Mouse (Mus musculus) embryo, embryonic 11 days (tissue): ENCODE data around the gene Rnf121.
"Not testable (repeated sequence)": the region's sequence is repeated elsewhere in the genome, so short reads cannot be mapped to it uniquely, and the experiment has no call there.

Source experiments
- DNase-seq: peaks from one replicate; pipeline ENCODE4 v3.0.0-alpha.2; 2015

Gene Rnf121

DNA sequence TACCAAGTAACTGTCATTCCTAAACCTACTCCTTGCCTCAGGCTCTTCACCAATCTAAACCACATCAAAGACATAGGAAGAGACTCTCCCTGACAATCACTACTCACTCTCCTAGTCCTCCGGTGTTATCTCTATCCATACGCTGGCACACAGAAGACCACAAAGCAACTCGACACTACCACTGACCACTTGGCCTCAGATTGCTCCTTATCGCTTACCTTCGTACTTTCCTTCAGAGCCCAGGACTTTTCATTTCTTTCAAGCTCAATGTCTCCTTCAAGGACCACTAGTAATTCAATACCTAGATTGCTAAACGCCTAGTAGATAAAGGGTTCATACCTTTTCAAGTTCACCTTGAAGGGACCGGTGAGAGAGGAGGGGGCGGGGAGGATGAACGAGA, 1.4 kb downstream of the Rnf121 start:
- no peak for DNase-seq

DNA sequence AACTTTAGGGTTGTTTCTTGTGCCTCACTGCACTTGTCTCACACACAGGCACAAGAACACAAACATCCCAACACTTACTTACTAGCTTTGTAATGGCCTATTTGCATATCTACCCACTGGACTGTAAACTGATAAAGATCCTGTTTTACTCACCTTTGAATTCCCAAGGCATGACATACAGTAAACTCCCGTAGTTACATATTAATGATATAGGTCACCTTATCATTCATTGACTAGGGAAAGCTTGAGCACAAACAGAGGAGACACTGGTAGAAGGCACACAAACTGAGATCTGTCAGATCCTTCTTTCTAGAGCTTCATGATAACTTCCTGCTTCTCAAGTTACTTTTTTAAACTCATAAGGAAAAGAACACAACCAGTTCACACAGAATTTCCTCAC, 3.1 kb downstream of the Rnf121 start:
- DNase-seq: no peak

DNA sequence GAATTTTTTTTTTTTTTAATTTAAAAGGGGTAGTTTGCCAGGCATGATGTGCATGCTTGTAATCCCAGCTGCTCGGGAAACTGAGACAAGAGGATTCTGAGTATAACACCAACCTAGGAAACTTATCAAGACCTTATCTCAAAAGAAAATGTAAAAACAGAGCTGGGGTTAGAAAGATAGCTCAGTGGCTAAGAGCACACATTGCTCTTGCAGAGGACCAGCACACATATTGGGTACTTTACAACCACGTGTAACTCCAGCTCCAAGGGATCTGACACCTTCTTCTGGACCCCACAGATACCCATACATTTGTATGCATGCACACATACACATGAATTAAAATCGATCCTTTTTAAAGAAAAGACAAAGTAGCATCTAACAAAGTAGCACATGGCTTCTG, 3.9 kb downstream of the Rnf121 start:
- DNase-seq: no peak

DNA sequence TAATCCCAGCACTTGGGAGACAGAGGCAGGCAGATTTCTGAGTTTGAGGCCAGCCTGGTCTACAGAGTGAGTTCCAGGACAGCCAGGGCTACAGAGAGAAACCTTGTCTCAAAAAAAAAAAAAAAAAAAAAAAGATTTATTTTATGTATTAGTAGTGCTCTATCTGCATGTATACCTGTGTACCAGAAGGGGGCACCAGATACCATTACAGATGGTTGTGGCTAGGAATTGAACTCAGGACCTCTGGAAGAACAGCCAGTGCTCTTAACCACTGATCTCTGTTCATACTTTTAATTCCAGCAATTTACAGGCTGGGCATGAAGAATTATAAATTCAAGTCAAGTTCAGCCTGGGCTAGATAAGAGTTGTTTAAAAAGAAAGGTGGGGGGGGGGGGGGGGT, 16.7 kb downstream of the Rnf121 start:
- not testable (repeated sequence) for DNase-seq

DNA sequence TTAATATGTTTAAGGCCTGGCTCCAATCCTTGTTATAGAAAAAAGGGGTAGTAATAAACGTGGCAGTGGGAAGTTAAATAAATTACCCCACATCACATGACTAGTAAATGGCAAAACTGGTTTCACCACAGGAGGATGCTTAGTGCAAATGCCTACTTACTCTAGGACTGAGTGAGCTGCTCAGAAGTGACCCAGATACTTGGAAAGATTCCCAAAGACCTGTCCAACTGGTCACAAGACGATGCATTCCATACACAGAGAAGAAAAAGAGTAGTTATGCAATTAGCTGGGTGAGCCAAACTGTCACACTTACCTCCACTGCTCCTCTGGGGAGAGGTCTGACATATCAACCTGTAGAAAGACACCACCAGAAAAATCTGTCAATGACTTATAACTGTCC, 23.0 kb downstream of the Rnf121 start:
- DNase-seq: no peak

DNA sequence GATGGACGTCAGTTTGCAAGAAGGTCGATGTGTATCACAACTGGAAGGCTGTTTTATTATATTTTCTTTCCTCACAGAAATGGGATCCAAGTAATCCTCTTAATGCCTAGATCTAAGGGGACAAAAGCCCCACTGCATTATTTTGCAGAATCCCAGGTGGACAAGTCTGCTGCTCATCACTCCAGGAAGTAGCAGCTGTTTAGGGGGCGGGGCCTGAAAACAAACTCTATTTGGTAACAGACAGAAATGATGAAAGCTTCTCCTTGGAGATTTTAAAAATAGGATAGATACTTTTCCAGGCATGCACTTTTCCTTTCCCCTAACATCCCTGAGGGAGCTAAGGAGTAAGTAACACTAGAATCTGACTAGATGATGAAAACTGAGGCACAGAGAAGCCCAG, 28.0 kb downstream of the Rnf121 start:
- no peak for DNase-seq

DNA sequence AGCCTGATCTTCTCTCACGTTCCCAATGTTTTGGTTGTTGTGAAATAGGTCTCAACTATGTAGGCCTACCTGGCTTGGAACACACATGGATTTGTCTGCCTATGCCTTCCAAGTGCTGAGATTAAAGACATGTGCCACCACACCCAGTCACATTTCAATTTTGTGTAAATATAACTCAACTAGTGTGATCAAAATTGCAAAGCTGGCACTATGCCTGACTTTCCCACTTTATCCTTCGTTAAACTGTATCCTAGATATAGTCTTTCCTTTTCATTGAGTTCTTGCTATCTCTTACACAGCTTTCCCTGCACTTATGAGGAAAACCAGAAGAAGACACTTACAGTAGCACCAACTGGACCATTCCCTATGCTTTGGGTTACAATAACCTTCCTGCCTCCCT, 29.7 kb downstream of the Rnf121 start:
- no peak for DNase-seq

DNA sequence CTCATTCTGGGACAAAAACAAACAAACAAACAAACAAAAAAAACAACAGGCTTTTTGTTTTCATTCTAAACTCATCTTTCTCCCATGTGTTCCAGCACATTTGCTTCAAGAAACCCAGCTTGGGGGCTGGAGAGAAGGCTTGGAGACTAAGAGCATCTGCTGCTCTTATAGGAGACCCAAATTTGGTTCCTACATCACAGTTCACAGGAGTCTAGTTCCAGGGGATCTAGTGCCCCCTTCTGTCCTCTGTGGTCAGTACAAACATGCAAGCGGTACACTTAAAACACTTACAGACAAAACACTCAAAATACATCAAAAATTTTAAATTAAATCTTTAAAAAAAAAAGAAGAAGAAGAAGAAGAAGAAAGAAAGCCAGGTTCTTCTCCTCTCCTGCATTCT, 30.4 kb downstream of the Rnf121 start:
- no peak for DNase-seq

DNA sequence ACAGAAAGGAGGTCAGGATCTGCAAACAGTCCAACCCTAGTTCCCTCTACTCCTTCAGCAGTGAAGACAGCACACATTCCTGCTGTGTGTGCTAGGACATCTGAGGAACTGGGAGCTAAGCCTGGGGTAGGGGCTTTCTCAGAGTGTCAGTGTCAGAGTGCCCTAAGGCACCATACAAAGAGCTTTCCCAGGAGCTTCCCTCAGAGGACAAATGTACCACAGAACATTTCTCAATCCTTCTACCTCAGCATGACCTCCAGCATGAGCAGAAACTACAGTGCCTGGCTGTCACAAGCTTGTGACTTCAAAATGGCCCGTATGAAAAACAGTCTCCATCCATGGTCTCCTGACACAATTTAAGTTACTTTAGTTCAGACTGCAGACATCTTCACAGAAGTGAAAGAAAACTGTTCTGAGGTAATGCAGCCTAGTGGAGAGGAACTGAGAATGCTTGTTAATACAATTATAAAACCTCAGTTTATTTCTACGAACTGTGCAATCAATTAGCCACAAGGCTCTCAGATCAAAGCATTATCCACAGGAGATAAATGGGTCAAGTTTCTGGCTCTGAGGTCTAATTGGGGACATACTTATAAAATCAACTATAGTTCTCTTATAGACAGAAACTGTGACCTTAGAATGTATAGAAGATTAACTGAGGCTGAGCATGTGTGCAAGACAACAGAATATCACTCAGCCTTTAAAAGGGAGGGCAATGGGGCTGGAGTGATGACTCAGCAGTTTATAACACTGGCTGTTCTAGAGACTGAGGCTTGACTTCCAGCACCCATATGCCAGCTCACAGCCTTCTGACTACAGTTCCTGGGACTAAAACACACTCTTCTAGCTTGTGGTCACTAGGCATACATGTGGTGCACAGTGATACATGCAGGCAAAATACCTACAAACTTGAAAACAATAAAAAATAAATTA, 39.8 kb downstream of the Rnf121 start:
- DNase-seq: no peak

DNA sequence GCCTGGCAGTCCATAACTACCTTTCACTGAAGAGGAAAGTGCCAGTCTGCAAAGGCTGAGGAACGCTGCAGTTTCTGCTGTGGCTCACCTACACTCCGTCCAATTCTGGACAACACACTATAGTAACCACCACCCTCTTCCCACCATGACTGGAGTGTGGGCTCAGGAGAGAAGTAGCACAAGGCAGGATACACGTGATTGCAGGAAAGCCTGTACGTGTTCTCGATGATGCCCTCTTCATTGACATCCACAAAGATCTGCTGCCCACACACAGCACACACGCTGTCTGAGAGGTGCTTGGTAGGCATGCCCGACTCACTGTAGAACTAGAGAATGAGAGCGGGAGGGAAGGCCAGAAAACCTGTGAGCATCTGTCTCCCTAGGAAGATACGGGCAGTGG, 41.4 kb downstream of the Rnf121 start:
- DNase-seq: no peak

DNA sequence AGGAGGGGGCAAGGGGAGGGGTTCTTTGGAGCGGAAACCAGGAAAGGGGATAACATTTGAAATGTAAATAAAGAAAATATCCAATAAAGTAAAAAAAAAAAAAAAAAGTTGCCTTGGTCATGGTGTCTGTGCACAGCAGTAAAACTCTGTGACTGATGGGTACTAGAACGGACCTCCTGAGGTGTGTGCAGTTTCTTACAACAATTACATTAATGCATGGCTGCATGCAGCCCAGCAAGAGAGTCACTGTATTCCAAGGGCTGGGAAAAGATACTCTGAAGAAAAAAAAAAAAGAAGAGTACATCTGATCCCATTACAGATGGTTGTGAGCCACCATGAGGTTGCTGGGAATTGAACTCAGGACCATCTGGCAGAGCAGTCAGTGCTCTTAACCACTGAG, 44.3 kb downstream of the Rnf121 start:
- not testable (repeated sequence) for DNase-seq

DNA sequence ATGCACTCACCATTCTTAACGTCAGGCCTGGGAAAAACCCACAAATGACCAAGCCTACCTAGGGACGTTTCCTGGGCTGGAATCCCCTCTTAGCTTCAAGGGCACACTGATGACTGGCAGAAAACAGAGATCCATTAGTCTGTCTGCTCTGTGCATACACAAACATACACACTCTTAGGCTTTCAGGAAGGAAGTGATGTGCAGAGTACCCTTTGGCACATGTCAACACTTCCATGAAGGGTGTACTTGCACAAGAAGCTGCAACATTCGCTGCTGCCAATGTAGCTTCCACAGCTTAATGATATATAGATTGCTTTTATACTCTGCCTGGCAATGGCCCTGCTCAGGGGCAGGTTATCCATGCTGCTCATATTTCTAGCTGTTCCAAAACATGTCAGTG, 45.9 kb downstream of the Rnf121 start:
- DNase-seq: no peak

DNA sequence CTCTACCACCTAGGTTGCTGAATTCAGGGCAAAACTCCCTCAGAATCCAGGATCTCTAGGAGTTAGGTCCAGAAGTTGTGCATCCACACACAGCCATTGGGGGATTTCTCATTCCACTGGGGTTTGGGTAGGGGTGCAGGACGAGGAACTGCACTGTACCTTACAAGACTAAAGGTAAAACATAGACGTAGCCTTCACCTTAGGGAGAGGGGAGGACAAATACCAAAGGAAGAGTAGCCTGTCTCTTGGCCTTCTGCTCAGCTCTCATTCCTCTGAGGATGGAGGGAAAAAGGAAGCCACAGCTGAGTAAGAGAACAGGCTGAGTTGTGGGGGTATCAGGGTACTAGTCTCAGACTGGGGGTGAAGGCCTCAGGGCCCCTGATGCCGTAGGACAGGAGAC, 46.7 kb downstream of the Rnf121 start, which contains the start of gene Il18bp:
Il18bp (minus strand) TSS at position 101 of the 400 bp plus-strand sequence.
- no peak for DNase-seq

DNA sequence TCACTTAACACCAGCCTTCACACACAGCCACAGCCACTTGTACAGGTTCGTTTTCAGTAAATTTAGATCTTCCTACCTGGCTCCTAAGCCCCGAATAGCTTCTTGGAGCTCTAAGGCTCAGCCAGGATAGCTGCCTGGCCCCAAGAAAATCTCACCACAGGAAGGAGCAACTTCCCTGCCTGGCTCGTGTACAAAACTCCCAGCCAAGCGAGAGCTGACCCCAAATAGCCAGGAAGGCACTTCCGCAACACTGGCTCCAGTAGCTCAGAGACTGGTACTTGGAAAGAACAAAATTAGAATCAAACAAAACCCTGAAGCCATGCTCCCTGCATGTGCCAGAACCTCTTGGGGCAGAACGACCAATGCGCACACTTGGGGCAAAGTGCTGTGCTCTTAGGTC, 47.2 kb downstream of the Rnf121 start:
- no peak for DNase-seq

DNA sequence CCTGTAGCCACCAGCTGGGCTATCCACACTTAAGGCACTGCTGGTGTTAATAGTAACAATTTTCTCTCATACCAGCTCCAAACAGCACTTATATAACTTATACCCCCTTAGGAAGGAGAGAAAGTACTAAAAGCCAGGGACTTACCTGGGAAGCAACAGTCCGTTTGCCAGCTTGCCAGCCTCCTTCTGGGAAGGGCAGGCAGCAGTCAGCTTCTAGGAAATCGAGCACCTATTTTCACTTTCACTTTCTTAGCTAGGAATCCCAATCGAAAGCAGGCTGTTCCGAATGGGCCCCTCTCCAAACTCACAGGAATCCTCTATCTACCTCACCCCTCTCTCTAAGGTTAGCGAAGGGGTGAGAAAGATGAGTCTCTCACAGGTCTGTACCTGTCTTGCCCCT, 47.8 kb downstream of the Rnf121 start:
- DNase-seq: no peak

DNA sequence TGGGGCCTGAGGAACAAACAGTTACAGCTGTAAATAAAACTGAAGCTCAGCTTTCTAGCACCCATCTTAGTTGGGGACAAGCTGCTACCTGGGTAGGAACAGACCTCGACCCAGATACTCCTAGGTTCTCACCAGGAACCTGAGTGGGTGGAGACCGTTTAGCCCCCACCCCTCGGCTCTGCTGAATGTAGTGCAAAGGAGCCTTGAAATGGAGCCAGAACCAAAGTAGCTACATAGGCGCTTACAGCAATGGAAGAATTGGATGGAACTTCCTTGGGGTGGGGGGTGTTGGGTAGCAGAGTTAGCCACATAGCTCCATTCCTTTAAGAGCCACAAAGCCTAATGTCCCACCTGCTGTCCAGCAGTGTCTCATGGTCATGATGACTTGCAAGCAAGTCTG, 48.3 kb downstream of the Rnf121 start:
- DNase-seq: no peak

DNA sequence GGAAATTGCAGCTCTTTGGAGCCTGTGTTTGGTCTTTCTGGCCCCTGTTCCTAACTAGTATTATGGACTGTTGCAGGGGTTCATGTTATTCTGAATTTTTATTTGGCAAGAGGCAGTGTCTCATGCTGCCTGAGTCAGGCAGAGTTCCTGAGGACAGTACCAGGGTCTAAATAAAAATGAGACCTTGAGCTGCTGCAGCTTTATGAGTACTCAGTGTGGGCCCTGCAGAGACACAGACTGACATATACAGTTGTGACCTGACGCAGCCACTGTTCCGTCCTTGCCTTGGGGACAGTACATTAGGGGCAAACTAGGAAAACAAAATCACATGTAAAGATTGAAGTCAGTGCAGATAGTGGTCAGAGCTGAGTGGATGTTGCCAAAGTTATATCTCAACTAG, 50.3 kb downstream of the Rnf121 start:
- no peak for DNase-seq

DNA sequence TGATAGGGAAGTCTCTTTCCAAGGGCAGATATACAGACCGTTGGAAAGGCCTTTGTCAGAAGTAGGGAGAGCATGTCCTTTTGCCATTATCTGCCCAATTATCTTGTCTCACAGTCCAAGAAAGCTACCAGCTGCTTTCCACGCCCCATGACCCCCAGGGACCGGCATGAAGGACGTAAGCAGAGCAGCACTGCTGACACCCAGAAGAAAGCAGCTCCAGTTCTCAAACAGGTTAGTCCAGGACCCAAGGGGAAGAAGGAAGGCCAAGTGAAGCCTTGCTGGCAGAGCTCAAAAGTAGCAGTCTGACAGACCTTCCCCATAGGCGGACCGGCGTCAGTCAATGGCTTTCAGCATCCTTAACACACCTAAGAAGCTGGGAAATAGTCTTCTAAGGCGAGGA, 51.9 kb downstream of the Rnf121 start:
- DNase-seq: no peak

DNA sequence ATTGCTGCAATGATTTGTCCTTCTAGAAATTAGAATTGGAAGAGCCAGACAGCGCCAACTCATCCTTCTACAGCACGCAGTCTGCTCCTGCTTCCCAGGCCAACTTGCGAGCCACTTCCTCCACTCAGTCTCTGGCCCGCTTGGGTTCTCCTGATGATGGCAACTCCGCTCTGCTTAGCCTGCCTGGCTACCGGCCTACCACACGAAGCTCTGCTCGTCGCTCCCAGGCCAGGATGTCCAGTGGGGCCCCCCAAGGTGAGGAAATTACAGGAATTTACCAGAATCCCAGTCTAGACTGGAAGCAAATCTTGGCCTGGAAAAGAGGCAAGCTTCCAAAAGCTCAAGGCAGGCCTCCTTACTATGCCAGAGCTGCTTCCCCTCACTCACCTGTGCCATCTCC, 53.4 kb downstream of the Rnf121 start:
- DNase-seq: no peak

DNA sequence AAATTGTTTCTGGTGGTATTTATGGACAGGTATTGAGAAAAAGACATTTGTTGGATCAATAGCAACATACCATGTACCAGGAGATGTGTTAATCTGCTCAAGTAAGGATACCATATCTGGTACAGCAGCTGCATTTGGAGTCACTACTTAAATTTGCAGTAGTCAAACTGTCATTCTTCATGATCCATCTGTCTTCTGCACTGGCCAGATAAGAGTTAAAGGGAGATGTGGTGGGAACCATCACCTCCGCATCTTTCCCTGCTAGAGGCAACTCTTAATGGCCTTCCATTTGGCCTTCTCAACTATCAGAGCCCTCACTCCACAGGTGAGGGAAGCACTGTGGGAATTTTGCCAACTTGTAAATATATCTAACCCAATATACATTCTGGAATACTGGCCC, 58.7 kb downstream of the Rnf121 start:
- DNase-seq: no peak

DNA sequence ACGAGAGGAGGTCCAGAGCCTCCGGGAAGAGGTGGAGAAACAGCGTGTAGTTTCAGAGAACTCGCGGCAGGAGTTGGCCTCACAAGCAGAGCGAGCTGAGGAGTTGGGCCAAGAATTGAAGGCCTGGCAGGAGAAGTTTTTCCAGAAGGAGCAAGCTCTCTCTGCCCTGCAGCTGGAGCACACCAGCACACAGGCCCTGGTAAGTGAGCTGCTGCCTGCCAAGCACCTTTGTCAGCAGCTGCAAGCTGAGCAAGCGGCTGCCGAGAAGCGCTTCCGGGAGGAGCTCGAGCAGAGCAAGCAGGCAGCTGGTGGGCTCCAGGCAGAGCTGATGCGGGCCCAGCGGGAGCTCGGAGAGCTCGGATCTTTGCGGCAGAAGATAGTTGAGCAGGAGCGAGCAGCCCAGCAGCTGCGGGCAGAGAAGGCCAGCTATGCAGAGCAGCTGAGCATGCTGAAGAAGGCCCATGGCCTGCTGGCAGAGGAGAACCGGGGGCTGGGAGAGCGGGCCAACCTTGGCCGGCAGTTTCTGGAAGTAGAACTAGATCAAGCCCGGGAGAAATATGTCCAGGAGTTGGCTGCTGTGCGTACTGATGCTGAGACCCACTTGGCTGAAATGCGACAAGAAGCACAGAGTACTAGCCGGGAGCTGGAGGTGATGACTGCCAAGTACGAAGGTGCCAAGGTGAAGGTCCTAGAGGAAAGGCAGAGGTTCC, 64.2 kb downstream of the Rnf121 start:
- no peak for DNase-seq

DNA sequence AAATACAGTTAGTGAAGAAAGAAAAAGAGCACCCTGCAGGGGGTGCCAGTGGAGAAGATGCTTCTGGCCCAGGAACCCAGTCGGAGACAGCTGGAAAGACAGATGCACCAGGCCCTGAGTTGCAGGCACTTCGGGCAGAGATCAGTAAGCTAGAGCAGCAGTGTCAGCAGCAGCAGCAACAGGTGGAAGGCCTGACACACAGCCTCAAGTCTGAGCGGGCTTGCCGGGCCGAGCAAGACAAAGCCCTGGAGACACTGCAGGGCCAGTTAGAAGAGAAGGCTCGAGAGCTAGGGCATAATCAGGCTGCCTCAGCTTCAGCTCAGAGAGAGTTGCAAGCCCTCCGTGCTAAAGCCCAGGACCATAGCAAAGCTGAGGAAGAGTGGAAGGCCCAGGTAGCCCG, 65.0 kb downstream of the Rnf121 start:
- DNase-seq: no peak

DNA sequence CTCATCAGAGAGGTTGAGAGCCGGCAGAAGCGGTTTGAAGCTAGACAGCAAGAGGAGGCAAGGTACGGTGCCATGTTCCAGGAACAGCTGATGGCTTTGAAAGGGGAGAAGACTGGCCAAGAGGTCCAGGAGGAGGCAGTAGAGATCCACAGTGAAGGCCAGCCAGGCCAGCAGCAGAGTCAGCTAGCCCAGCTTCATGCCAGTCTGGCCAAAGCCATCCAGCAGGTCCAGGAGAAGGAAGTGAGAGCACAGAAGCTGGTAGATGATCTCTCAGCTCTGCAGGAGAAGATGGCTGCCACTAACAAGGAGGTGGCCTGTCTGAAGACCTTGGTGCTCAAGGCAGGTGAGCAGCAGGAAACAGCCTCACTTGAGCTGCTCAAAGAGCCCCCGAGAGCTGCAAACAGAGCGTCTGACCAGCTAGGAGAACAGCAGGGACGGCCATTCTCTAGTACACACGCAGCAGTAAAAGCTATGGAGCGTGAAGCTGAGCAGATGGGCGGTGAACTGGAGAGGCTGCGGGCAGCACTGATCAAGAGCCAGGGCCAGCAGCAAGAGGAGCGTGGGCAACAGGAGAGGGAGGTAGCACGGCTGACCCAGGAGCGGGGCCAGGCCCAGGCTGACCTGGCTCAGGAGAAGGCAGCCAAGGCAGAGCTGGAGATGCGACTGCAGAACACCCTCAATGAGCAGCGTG, 65.7 kb downstream of the Rnf121 start:
- DNase-seq: no peak
